Mouse (Mus musculus): ENCODE data around the gene Rhoc. TPM values are rescaled to one million over a fixed set of nuclear protein-coding genes. Genes with fewer than 3 reads are reported as not detected.
"Not testable (repeated sequence)": the region's sequence is repeated elsewhere in the genome, so short reads cannot be mapped to it uniquely, and the experiment has no call there.

Rhoc gene
- polyA plus RNA-seq, 1 experiment: 123 TPM

- H3K4me3 ChIP-seq (ENCODE audit: low read depth, low read length): no peak overlapping the region
- H3K4me1 ChIP-seq (ENCODE audit: control insufficient read depth, insufficient read depth, low read length): no peaks in the 10 kb centered on the region
- H3K36me3 ChIP-seq (ENCODE audit: control insufficient read depth, insufficient read depth, low read length, poor library complexity, severe bottlenecking): no peaks in the 10 kb centered on the region
- TF ChIP-seq EP300 (IDR thresholded peaks at IDR 0.05; ENCODE audit: insufficient read depth, low read depth, low read length) (no peak), POLR2A (IDR thresholded peaks at IDR 0.05; ENCODE audit: insufficient read depth, low read length) (no peak), CTCF (IDR thresholded peaks at IDR 0.05; ENCODE audit: low read depth, low read length) (no peak)
- H3K9ac ChIP-seq (ENCODE audit: low read depth, poor library complexity, severe bottlenecking): peak overlapping the region; percentile 1; the same call in 1 of the 2 replicates
- no peaks in the 10 kb centered on the region for H3K9me3 ChIP-seq (replicated peaks; ENCODE audit: control insufficient read depth, insufficient read depth, low read length, poor library complexity, severe bottlenecking)
- H3K27me3 ChIP-seq (ENCODE audit: control insufficient read depth, insufficient read depth, low read length, poor library complexity, severe bottlenecking): no peaks in the 10 kb centered on the region
- H3K27ac ChIP-seq (ENCODE audit: insufficient read depth, low read length): no peak overlapping the region
These were observed 29.3 kb upstream of the Rhoc start for GRCm38 (mm10) chr3:104758869-104759268.

- H3K4me3 ChIP-seq (ENCODE audit: low read depth, low read length); H3K9me3 ChIP-seq (replicated peaks; ENCODE audit: control insufficient read depth, insufficient read depth, low read length, poor library complexity, severe bottlenecking); H3K27me3 ChIP-seq (ENCODE audit: control insufficient read depth, insufficient read depth, low read length, poor library complexity, severe bottlenecking); H3K27ac ChIP-seq (ENCODE audit: insufficient read depth, low read length); H3K9ac ChIP-seq (ENCODE audit: low read depth, poor library complexity, severe bottlenecking); H3K36me3 ChIP-seq (ENCODE audit: control insufficient read depth, insufficient read depth, low read length, poor library complexity, severe bottlenecking); H3K4me1 ChIP-seq (ENCODE audit: control insufficient read depth, insufficient read depth, low read length): not testable (repeated sequence)
These were observed 25.9 kb upstream of the Rhoc start for GRCm38 (mm10) chr3:104762103-104762863.

GRCm38 (mm10) chr3:104765021-104765420 lies 23.2 kb upstream of the Rhoc start:
- Histone ChIP-seq H3K27me3 (ENCODE audit: control insufficient read depth, insufficient read depth, low read length, poor library complexity, severe bottlenecking) (no peaks in the 10 kb centered on the region), H3K36me3 (ENCODE audit: control insufficient read depth, insufficient read depth, low read length, poor library complexity, severe bottlenecking) (no peaks in the 10 kb centered on the region), H3K4me3 (ENCODE audit: low read depth, low read length) (no peak overlapping the region), H3K9ac (ENCODE audit: low read depth, poor library complexity, severe bottlenecking) (no peak overlapping the region), H3K4me1 (ENCODE audit: control insufficient read depth, insufficient read depth, low read length) (no peaks in the 10 kb centered on the region), H3K9me3 (replicated peaks; ENCODE audit: control insufficient read depth, insufficient read depth, low read length, poor library complexity, severe bottlenecking) (no peaks in the 10 kb centered on the region), H3K27ac (ENCODE audit: insufficient read depth, low read length) (no peak overlapping the region)
- TF ChIP-seq EP300 (IDR thresholded peaks at IDR 0.05; ENCODE audit: insufficient read depth, low read depth, low read length): no peak
- TF ChIP-seq CTCF (IDR thresholded peaks at IDR 0.05; ENCODE audit: low read depth, low read length): peak; percentile 47

- Histone ChIP-seq H3K4me3 (ENCODE audit: low read depth, low read length) (no peak overlapping the region), H3K9me3 (replicated peaks; ENCODE audit: control insufficient read depth, insufficient read depth, low read length, poor library complexity, severe bottlenecking) (no peaks in the 10 kb centered on the region), H3K27ac (ENCODE audit: insufficient read depth, low read length) (no peak overlapping the region), H3K36me3 (ENCODE audit: control insufficient read depth, insufficient read depth, low read length, poor library complexity, severe bottlenecking) (no peaks in the 10 kb centered on the region), H3K27me3 (ENCODE audit: control insufficient read depth, insufficient read depth, low read length, poor library complexity, severe bottlenecking) (no peaks in the 10 kb centered on the region), H3K9ac (ENCODE audit: low read depth, poor library complexity, severe bottlenecking) (no peak overlapping the region), H3K4me1 (ENCODE audit: control insufficient read depth, insufficient read depth, low read length) (no peaks in the 10 kb centered on the region)
- TF ChIP-seq CTCF (IDR thresholded peaks at IDR 0.05; ENCODE audit: low read depth, low read length): no peak
- no peak for TF ChIP-seq EP300 (IDR thresholded peaks at IDR 0.05; ENCODE audit: insufficient read depth, low read depth, low read length)
- no peak for TF ChIP-seq POLR2A (IDR thresholded peaks at IDR 0.05; ENCODE audit: insufficient read depth, low read length)
These were observed 21.0 kb upstream of the Rhoc start for GRCm38 (mm10) chr3:104767141-104767540.

- TF ChIP-seq CTCF (IDR thresholded peaks at IDR 0.05; ENCODE audit: low read depth, low read length): no peak
- TF ChIP-seq EP300 (IDR thresholded peaks at IDR 0.05; ENCODE audit: insufficient read depth, low read depth, low read length): no peak
- no peak for TF ChIP-seq POLR2A (IDR thresholded peaks at IDR 0.05; ENCODE audit: insufficient read depth, low read length)
- Histone ChIP-seq H3K9ac (ENCODE audit: low read depth, poor library complexity, severe bottlenecking) (no peak overlapping the region), H3K4me3 (ENCODE audit: low read depth, low read length) (no peak overlapping the region), H3K36me3 (ENCODE audit: control insufficient read depth, insufficient read depth, low read length, poor library complexity, severe bottlenecking) (no peaks in the 10 kb centered on the region), H3K4me1 (ENCODE audit: control insufficient read depth, insufficient read depth, low read length) (no peaks in the 10 kb centered on the region), H3K9me3 (replicated peaks; ENCODE audit: control insufficient read depth, insufficient read depth, low read length, poor library complexity, severe bottlenecking) (no peaks in the 10 kb centered on the region), H3K27ac (ENCODE audit: insufficient read depth, low read length) (no peak overlapping the region), H3K27me3 (ENCODE audit: control insufficient read depth, insufficient read depth, low read length, poor library complexity, severe bottlenecking) (no peaks in the 10 kb centered on the region)
These were observed 20.5 kb upstream of the Rhoc start for GRCm38 (mm10) chr3:104767716-104768115.

GRCm38 (mm10) chr3:104769135-104769534 lies 19.0 kb upstream of the Rhoc start:
- H3K36me3 ChIP-seq (ENCODE audit: control insufficient read depth, insufficient read depth, low read length, poor library complexity, severe bottlenecking): no peaks in the 10 kb centered on the region
- no peak overlapping the region for H3K4me3 ChIP-seq (ENCODE audit: low read depth, low read length)
- H3K4me1 ChIP-seq (ENCODE audit: control insufficient read depth, insufficient read depth, low read length): no peaks in the 10 kb centered on the region
- no peak overlapping the region for H3K27ac ChIP-seq (ENCODE audit: insufficient read depth, low read length)
- no peak overlapping the region for H3K9ac ChIP-seq (ENCODE audit: low read depth, poor library complexity, severe bottlenecking)
- no peaks in the 10 kb centered on the region for H3K27me3 ChIP-seq (ENCODE audit: control insufficient read depth, insufficient read depth, low read length, poor library complexity, severe bottlenecking)
- H3K9me3 ChIP-seq (replicated peaks; ENCODE audit: control insufficient read depth, insufficient read depth, low read length, poor library complexity, severe bottlenecking): no peaks in the 10 kb centered on the region
- TF ChIP-seq CTCF (IDR thresholded peaks at IDR 0.05; ENCODE audit: low read depth, low read length) (no peak), POLR2A (IDR thresholded peaks at IDR 0.05; ENCODE audit: insufficient read depth, low read length) (no peak), EP300 (IDR thresholded peaks at IDR 0.05; ENCODE audit: insufficient read depth, low read depth, low read length) (no peak)

All from ES-Bruce4 (cell line).